Mouse (Mus musculus) urinary bladder, postnatal 10 days (tissue): ENCODE measurements around the gene Actl7b.

Experiments used
- DNase-seq: peaks from one replicate; pipeline ENCODE4 v3.0.0; 2022; ENCODE audit warnings: low spot score

Actl7b gene

DNA sequence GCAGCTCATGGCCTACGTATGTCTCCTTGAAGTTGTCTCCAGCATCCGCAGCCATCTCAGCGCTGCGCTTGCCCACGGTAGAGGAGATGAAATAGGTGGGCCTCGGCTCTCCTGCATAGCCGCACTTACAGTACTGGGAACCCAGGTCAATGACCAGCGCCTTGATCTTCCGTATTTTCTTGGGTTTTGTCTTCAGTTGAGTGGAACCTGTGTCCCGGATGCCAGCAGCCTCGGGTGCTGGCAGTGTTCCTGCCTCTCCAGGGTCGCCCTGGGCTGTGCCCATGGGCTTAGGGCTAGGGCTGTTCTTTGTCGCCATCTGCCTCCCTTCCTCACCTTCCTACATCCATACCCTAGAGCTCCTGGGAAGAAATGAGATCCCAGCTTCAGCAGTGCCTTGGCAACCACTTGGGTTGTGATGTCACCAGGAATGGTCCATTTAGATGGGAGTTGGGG lies at the start of gene Actl7b:
Gene Actl7b, minus strand, starts transcription at position 403 of the 453 bp plus-strand sequence.
- DNase-seq: no peak

DNA sequence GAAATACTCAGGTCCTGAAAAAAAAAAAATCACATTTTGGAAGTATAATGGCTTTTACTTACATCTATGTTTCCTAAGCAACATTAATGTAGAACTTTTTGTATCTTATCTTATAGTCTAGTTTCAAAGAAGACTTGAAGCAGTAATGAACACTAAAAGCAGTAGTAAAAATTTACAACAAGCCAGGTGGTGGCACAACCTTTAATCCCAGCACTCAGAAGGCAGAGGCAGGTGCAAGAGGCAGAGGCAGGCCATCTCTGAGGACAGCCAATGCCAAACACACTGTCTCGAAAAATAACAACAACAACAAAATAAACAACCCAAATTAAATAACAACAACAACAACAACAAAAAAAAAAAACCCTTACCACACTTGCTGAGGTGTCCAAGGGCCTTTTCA lies 29.8 kb upstream of the Actl7b start:
- DNase-seq: no peak

DNA sequence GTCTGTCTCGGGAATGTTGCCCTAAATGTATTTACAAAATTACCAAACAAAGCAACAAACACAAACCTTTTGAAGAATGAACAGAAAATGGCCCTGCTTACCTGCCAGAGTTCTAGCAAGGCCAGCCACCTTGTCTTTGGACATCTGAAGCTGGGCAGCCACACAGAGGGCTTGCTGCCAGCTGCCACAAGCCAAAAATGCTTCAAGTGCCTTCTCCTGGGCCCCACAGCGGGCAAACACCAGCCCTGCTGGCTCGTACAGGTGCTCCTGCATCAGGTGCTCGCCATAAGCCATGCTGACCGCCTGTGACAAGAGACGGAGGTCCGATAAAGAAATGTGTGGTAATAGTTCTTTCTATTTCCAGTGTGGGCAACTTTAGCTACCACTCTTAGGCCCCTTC lies 27.7 kb upstream of the Actl7b start:
- DNase-seq: no peak

DNA sequence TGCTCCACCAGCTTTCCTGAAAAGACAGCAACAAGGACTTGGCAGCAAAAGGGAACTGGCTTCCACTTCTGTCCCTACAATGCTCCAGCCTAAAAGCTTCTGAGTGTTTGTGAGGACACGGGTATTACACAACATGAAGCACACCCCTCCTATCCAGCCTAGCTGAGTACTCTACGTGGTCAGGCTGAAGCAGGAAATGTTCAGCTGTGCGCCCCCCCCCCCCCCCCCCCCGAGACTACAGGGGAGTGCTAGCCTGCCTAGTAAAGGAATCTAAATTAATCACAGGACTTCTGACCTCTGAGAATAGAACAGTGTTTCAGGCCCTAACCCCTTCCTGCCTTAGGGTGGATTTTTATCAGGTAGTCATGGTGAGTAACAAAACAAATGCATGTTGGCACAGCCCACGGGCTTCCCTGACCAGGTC lies 26.6 kb upstream of the Actl7b start:
- DNase-seq: no peak

DNA sequence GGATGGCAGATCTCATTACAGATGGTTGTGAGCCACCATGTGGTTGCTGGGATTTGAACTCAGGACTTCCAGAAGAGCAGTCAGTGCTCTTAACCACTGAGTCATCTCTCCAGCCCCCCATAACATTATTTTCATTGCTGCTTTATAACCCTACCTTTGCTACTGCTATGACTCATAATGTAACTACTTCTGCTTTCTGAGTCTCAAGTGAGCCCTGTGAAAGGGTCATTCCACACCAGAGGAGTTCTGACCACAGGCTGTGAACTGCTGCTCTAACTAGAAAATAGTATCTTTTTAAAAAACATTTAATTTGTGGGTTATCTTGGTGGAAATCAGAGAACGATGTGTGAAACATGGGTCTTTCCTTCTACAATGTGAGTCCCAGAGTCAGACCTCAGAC lies 16.4 kb upstream of the Actl7b start:
- DNase-seq: no peak

DNA sequence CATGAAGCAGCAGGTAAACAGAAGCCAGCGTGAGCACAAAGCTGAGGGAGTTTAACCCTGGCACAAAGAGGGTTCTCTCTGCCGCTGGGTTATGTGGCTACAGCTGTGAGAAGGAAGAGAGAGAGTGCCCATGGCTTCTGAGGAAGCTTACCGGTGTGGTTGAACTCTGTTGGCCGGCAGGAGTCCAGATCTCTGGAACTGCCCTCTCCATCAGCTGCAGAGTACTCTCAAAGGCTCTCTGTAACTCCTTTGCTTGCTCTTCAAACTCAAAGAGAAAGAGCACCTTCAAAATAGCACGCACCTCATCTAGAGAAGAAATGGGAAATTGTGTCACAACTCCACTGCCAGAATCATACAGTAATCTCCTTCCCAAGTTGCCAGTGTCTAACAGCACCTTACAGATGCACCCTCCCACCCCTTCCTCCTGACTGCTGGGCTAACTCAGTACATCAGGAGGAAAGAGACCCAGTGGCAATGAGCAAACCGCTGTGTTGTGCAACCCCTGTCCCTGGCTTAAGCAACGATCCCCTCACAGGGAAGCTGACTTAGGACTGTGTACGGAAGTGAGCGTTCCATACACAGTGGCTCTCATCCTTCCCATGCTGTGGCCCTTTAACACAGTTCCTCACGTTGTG lies 15.8 kb upstream of the Actl7b start:
- DNase-seq: no peak

DNA sequence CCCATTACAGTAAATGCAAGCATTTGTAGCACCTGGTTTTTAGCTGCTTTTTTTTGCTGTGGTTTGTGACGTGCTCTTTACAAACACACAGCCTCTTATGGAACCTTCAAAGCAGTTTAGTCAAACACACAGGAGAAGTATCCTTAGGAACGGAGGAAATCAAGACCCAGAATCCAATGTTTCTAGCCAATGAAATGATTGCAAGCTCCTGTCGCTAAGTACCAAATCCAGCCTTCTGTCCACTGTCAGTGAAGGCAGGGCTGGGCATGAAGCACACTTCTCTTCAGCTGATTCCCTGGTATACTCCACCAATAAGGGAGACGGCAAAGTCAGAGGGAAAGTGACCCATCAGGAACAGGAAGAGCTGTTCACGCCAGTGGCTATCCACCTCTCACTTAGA lies 14.8 kb upstream of the Actl7b start:
- no peak for DNase-seq

DNA sequence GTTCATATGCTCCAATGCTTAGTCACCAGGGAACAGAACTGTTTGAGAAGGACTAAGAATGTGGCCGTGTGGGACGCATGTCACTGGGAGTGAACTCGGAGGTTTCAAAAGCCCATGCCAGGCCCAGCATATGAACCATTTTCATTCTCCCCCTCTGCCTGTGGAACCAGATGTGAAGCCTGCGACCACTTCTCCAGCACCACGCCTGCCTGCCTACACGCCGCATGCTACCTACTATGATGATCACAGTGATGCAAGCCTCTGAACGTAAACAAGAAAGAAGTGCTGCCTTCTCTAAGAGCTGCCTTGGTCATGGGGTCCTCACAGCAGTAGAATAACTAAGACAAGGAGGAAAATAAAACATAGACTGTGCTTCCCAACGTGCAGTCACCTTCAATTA lies 6.2 kb upstream of the Actl7b start:
- no peak for DNase-seq

DNA sequence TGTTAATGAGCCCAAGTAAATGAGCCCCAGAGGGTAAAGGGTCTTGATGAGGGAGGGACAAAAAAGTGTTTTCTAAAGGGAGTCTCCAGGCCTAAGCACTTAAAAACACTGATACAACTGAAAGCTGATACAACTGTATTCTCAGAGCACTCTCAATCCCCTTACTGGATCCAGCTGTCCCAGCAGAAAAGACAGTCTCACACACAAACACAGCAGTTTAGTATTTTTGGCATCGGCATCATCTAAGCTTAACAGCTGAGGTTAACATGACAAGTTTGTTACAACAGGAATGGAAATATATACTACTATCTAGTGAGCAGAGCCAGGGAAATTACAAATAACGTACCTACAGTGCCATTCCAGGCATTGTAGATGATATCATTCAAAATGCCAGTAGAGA lies 5.1 kb upstream of the Actl7b start:
- no peak for DNase-seq

DNA sequence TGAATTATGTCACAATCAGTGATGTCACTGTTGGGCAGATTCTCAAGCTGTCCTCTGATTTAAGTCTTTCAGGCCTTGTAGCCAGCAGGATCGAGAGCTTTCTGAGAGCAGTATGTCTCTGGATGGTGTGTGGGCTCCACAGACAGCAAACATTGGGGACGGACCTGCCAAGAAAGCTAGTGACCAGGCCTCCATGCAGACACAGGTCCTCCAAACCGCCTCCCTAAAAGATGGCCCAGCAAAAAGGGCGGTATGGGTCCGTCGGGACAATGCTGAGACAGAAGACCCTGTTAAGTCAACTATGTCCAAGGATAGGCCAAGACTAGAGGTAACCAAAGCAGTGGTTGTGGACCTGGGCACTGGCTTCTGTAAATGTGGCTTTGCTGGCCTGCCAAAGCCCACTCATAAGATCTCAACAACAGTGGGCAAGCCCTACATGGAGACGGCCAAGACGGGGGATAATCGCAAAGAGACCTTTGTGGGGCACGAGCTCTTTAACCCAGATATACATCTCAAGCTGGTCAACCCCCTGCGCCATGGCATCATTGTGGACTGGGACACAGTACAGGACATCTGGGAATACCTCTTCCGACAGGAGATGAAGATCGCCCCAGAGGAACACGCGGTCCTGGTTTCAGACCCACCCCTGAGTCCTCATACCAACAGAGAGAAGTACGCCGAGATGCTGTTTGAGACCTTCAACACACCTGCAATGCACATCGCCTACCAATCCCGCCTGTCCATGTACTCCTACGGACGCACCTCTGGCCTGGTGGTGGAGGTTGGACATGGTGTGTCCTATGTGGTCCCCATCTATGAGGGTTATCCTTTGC lies 2.3 kb upstream of the Actl7b start, which contains the start of gene Actl7a:
Gene Actl7a, plus strand, starts transcription at position 51 of the 833 bp plus-strand sequence.
- DNase-seq: no peak

DNA sequence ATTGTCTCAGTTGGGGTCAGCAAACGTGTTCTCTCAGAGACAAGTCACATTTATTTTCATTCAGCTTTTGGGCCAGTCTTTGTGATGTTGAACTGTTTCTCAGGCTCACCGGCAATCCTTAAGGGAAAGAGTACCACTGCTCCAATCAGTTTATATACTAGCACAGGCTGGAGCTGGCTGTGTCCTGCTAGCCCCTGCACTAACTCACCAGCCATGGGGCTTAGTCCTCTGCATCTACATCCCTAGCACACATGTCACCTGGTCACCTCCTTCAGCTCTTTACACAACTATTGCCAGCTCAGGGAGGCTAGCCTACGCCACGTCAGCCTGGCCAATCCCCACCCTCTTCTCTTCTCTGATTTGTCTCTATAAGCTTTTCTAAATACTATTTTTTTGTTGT lies 1.5 kb upstream of the Actl7b start:
- no peak for DNase-seq

DNA sequence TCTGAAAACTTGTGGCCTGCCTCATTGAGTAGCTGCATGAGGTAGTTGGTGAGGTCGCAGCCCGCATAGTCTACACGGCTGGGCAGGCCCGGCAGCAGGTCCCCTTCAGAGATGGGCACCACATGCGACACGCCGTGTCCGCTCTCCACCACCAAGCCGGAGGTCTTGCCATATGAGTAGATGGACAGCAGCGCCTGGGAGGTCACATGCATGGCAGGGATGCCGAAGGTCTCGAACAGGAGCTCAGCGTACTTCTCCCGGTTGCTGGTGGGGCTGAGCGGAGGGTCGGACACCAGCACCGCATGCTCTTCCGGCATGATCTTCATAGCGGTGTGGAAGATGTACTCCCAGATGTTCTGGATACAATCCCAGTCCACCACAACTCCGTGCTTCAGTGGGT lies 632 bp downstream of the Actl7b start:
- no peak for DNase-seq

DNA sequence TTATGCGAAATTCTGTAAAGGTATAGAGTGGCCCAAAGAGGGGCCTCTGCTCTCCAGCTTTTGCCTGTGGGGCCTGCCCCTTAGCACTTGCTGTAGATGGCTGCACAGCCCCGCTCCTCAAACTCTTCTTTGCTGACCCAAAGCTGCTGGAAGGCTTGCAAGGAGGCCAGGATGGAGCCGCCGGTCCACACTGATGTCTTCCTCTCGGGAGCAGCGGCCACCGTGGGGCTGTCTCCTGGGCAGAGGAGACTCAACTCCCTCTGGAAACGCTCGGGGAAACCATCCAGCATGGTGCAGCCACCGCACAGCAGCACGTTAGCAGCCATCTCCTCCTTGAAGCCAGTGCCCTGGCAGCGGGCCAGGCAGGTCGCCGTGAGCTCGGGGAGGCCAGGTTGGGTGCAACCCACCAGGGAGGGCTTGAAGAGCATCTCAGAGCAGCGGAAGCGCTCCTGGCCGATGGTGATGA lies 1.2 kb downstream of the Actl7b start, which contains the start of gene Gm26657:
Gene Gm26657, plus strand, starts transcription at position 51 of the 466 bp plus-strand sequence.
- DNase-seq: no peak

DNA sequence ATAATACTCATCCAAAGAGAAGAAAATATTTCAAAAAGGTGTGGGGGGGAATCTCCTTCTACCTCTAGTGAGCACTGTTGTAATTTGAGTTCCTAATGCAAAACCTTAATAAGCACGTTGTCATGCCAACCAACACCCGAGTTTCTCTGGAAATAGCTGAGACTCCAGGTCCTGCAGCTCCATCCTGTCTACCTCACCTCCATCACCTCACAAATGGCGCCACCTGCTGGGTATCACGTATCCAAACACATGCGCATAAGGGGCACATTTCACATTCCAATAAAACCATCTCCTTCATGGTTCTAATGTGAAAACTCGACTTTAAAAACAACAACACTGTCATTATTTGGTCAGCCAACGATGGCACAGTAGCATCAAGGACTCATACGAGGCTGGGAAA lies 15.4 kb downstream of the Actl7b start:
- no peak for DNase-seq

DNA sequence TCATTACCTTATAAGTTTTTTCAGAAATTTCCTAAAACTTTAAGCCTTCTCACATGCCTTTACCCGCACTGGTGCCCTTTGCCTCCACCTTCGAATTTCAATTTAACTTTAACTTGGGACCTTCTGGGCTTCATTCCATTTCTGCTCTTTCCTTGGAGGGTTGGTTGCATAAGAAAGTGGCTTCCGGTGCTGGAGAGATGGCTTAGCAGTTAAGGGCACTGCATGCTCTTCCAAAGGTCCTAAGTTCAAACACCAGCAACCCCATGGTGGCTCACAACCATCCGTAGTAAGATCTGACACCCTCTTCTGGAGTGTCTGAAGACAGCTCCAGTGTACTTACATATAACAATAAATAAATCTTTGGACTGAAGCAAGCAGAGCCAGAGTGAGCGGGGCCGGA lies 18.0 kb downstream of the Actl7b start:
- no peak for DNase-seq

DNA sequence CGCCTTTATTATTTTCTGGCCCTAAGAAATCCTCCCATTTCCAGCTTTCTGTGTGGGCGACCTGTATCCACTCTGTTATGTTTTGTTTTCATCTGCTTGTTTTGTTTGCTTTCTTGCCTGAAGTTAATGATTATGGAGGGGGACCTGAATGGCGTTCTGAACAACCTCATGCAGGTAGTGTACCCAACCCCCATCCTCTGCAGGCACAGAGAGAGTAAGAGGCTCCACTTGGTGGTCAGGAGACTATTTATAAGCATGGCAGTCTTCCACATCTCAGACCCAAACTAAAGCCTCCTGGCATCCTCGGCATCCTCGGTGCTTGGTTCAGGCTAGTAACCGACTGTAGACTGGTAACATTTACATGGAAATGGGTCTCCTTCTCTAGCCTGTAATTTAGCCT lies 18.9 kb downstream of the Actl7b start:
- no peak for DNase-seq

DNA sequence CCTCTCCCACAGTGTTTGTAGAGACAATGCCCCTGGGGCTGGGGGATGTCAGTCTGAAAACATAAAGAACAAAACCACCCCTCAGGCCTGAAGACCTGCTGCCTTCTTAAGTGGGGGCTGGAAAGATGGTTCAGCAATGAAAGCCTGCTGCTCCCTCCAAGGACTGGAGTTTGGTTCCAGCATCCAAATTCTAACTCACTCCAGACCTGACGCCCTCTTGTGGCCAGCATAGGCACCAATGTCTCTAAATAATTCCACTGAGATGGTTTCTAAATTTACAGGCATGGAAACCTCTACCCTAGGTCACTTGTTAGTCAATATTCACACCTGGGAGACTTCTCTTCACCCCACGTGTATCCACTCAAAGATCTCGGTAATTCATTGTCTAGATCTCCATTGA lies 19.8 kb downstream of the Actl7b start:
- DNase-seq: no peak

DNA sequence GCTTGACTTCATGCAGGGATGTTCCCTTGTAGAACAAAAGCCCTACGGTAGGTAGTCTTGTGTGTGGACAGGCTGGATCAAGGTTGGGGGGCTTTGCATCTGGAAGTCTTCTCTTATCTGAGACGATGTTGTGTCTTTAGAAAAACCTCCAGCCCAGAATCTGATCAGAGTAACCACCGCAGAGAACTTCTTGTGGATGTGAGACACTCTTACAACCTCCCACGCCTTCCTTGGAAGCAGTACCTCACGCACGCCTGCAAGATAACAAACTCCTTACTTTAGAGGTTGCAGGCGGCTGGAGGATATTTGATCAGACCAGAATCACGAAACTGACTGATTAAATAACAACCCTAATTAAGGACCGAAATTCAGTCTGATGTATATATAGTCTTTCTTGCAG lies 20.8 kb downstream of the Actl7b start:
- DNase-seq: no peak

DNA sequence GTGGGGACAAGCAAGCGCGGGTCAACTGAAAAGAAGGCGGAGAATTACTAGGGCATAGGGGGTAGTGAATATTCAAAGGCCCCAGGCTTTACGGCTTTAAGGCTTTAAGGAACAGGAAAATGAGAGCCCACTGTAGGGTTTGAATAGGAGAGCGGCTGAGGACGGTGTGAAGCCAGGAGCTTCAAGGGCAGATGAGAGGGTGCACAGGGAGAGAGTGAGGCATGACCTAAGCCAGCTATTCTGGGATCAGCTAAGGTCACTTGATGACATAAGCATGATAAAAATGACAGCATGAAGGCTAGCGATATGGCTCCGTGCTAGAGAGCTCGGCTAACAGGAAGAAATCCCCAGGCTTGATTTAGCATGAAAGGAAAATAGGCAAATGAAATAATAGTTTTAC lies 21.8 kb downstream of the Actl7b start:
- no peak for DNase-seq

DNA sequence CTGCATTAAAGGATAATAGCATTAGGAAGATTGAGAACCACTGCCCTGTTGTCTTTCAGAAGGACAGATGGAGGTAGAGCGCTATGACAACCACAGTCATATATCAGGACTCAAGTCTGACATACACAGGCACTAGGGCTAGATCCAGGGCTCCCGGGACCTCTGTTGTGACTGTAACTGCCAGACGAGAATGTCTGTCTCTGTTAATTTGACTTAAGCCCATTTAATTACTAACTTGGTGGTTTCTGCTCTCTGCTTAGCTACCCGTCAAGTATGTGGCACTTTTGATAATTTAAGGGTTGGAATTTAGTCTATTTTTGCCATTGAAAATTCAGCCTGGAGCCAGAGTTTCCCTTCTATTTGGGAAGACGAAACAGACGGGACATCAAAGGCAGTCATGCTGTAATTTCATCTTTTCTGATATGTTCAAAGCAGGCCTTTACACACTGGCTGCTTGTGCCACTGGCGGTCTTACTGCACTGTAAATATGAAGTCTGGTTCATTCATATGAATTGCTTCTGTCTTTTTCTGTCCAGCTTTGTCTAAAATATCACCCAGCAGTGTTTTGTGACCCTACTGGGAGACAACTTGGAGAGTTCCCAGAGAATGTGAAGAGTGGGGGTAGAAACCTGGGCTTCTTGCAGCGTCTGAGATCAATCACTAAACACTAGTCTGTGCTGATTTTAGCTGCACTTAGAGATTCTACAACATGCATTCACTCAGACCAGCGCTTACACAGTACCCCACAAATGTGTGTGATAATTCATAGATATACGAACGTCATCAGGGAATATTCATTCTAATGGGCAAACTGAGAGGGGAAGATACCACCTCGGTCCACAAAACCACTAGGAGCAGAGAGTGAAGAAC lies 22.4 kb downstream of the Actl7b start:
- DNase-seq: no peak

DNA sequence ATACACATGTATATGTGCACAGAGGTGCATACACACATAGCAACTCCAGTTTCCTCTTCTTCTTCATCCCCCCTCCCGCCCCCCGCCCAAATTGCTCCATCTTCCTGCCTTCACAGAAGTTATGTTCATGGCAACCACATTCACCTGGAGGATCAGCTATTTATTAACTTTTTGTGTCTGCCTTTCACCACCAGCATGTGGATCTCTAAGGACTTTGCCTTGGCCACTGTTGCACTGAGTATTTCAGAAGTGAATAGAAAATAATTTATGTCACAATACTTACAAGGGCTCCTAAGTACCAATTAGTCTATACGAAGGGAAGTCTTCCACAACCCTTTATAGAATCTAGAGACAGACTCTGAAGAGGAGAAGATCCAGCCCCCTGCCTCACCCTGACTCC lies 23.3 kb downstream of the Actl7b start:
- DNase-seq: no peak

DNA sequence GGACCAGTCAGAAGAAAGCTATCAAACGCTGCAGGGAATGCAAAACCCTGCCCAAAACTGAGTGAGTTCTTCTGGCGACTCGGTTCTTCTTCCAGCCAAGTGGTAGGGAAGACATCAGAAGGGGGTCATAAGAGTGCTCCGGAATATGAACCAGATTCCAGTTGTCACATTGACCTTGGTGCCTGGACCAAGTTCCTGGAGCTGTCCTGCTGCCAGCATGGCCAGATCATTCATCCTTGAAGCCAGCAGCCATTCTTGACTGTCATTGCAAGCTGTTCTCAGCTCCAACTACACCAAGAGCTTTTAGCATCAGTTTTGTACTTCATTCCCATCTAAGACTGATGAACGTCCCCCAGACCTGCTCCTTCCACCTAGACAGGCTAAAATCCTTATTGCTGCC lies 24.4 kb downstream of the Actl7b start:
- no peak for DNase-seq
